Mouse (Mus musculus): ENCODE data around the gene Slc7a7. TPM values are rescaled to one million over a fixed set of nuclear protein-coding genes. Genes with fewer than 3 reads are reported as not detected.
A peak's percentile ranks its signal among the peaks of the same experiment; 100 is the strongest.

Slc7a7 gene
- polyA plus RNA-seq, 1 experiment, result 19.5 TPM

DNA sequence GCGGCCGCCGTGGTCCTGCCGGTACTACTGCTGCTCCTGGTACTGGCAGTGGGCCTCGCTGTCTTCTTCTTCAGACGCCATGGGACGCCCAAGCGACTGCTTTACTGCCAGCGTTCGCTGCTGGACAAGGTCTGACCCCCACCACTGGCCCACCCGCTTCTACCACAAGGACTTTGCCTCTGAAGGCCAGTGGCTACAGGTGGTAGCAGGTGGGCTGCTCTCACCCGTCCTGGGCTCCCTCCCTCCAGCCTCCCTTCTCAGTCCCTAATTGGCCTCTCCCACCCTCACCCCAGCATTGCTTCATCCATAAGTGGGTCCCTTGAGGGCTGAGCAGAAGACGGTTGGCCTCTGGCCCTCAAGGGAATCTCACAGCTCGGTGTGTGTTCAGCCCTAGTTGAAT is 23.0 kb upstream of the Slc7a7 start:
- Histone ChIP-seq H3K4me3 (ENCODE audit: control insufficient read depth, low read depth, low read length) (no peak overlapping the region), H3K27ac (ENCODE audit: control insufficient read depth, insufficient read depth, low read depth, low read length) (no peak overlapping the region), H3K36me3 (ENCODE audit: control insufficient read depth, insufficient read depth, low read length) (no peaks in the 10 kb centered on the region), H3K4me1 (ENCODE audit: control insufficient read depth, insufficient read depth, low read length) (peaks cover 10% of the 10 kb centered on the region), H3K27me3 (ENCODE audit: control insufficient read depth, insufficient read depth, low read length) (no peaks in the 10 kb centered on the region)
- no peak for TF ChIP-seq CTCF (IDR thresholded peaks at IDR 0.05; ENCODE audit: control insufficient read depth, insufficient read depth, insufficient replicate concordance, low read depth, low read length)

DNA sequence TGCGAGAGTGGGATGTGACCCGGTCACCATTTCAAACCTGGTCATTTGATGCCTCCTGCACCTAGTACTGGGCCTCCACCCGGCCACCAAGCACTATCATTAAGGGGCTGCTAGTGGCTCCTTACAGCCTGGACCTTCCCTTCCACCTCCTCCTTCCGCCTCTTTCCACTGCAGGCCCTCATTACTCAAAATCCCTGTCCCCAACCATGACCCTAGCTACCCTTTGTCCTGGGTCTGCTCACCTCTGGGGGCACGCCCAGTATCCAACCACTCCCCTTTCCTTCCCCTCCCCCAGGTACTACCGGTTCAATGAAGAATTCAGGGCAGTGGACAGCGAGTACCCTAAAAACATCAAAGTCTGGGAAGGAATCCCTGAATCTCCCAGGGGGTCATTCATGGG is 22.0 kb upstream of the Slc7a7 start:
- Histone ChIP-seq H3K27me3 (ENCODE audit: control insufficient read depth, insufficient read depth, low read length) (no peaks in the 10 kb centered on the region), H3K4me3 (ENCODE audit: control insufficient read depth, low read depth, low read length) (no peak overlapping the region), H3K36me3 (ENCODE audit: control insufficient read depth, insufficient read depth, low read length) (no peaks in the 10 kb centered on the region), H3K4me1 (ENCODE audit: control insufficient read depth, insufficient read depth, low read length) (peaks cover 10% of the 10 kb centered on the region), H3K27ac (ENCODE audit: control insufficient read depth, insufficient read depth, low read depth, low read length) (no peak overlapping the region)
- TF ChIP-seq CTCF (IDR thresholded peaks at IDR 0.05; ENCODE audit: control insufficient read depth, insufficient read depth, insufficient replicate concordance, low read depth, low read length), result no peak
- no peak for TF ChIP-seq POLR2A (IDR thresholded peaks at IDR 0.05; ENCODE audit: control insufficient read depth, low read depth, low read length)

DNA sequence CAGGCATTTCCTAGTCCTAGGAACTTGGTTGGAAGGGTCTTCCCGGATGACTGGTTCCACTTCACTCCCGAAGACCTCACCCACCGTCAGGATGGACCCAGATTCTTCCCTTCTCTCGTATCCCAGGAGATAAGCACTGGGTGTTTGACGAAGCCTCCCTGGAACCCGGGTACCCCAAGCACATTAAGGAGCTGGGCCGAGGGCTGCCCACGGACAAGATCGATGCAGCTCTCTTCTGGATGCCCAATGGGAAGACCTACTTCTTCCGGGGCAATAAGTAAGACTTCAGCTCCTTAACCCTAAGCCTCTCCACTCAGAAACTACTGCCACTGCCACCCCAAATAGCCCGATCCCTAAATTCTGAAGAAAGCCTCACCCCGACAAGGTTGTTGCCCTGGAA is 21.6 kb upstream of the Slc7a7 start:
- TF ChIP-seq CTCF (IDR thresholded peaks at IDR 0.05; ENCODE audit: control insufficient read depth, insufficient read depth, insufficient replicate concordance, low read depth, low read length) (no peak), POLR2A (IDR thresholded peaks at IDR 0.05; ENCODE audit: control insufficient read depth, low read depth, low read length) (no peak)
- no peaks in the 10 kb centered on the region for H3K27me3 ChIP-seq (ENCODE audit: control insufficient read depth, insufficient read depth, low read length)
- H3K27ac ChIP-seq (ENCODE audit: control insufficient read depth, insufficient read depth, low read depth, low read length), result no peak overlapping the region
- no peak overlapping the region for H3K4me3 ChIP-seq (ENCODE audit: control insufficient read depth, low read depth, low read length)
- no peaks in the 10 kb centered on the region for H3K36me3 ChIP-seq (ENCODE audit: control insufficient read depth, insufficient read depth, low read length)
- H3K4me1 ChIP-seq (ENCODE audit: control insufficient read depth, insufficient read depth, low read length), result peaks cover 8% of the 10 kb centered on the region

DNA sequence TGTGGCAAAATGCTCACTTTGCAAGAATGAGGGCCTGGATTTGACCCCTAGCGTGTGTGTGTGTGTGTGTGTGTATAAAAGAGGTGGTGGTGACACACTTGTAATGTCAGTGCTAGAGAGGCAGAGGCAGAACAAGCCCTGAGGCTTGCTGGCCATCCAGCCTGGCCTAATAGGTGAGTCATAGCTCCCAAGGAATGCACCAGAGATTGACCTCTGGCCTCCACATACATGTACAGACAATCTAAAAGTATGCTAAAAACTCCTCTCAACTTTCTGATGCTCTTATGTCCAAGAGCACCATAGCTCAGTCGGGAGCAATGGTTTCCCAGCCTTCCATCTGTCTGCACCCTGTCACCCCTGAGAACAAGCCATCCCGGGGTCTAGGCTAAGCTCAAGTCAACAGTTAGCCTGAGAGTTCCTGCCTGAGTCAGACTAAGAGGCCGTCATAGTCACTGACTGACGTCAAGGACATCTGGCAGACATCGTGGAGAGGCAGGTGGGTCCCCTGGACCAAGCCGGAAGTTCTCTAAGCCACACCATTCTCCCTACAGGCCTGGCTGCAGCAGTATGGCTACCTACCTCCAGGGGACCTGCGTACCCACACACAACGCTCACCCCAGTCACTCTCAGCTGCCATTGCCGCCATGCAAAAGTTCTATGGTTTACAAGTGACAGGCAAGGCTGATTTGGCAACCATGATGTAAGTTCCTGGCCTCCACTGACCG is 17.8 kb upstream of the Slc7a7 start:
- Histone ChIP-seq H3K36me3 (ENCODE audit: control insufficient read depth, insufficient read depth, low read length) (no peaks in the 10 kb centered on the region), H3K4me1 (ENCODE audit: control insufficient read depth, insufficient read depth, low read length) (peaks cover 13% of the 10 kb centered on the region), H3K27ac (ENCODE audit: control insufficient read depth, insufficient read depth, low read depth, low read length) (no peak overlapping the region), H3K4me3 (ENCODE audit: control insufficient read depth, low read depth, low read length) (no peak overlapping the region), H3K27me3 (ENCODE audit: control insufficient read depth, insufficient read depth, low read length) (no peaks in the 10 kb centered on the region)
- no peak for TF ChIP-seq POLR2A (IDR thresholded peaks at IDR 0.05; ENCODE audit: control insufficient read depth, low read depth, low read length)

DNA sequence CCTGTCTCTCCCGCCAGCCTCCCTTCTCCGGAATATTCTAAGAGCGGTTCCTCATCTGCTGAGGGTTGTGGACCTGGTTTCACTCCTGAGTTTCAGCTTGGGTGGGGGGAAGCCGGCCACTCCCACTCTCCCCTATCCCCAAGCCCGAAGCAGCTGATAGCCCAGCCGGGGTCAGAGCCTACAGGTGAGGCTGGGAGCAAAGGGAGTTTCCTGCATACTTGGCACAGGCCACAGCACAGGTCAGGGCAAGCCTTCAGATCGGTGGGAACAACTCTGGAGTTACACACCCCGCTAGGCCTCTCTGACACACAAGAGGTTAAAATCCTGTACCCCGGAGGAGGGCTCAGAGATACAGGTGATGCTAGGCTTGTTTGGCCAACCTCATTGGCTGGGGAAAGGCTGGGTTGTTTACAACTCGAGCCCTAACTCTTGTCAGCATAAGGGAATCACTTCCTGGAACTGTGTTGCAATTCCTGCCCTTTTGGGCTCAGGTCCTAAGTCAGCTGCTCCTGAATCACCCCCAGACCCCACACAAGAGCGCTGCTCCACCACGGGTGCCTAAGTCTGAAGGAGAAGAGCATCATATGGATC is 16.5 kb upstream of the Slc7a7 start:
- TF ChIP-seq CTCF (IDR thresholded peaks at IDR 0.05; ENCODE audit: control insufficient read depth, insufficient read depth, insufficient replicate concordance, low read depth, low read length) (no peak), POLR2A (IDR thresholded peaks at IDR 0.05; ENCODE audit: control insufficient read depth, low read depth, low read length) (no peak)
- Histone ChIP-seq H3K27ac (ENCODE audit: control insufficient read depth, insufficient read depth, low read depth, low read length) (no peak overlapping the region), H3K36me3 (ENCODE audit: control insufficient read depth, insufficient read depth, low read length) (no peaks in the 10 kb centered on the region), H3K4me3 (ENCODE audit: control insufficient read depth, low read depth, low read length) (no peak overlapping the region), H3K4me1 (ENCODE audit: control insufficient read depth, insufficient read depth, low read length) (peaks cover 13% of the 10 kb centered on the region), H3K27me3 (ENCODE audit: control insufficient read depth, insufficient read depth, low read length) (no peaks in the 10 kb centered on the region)

DNA sequence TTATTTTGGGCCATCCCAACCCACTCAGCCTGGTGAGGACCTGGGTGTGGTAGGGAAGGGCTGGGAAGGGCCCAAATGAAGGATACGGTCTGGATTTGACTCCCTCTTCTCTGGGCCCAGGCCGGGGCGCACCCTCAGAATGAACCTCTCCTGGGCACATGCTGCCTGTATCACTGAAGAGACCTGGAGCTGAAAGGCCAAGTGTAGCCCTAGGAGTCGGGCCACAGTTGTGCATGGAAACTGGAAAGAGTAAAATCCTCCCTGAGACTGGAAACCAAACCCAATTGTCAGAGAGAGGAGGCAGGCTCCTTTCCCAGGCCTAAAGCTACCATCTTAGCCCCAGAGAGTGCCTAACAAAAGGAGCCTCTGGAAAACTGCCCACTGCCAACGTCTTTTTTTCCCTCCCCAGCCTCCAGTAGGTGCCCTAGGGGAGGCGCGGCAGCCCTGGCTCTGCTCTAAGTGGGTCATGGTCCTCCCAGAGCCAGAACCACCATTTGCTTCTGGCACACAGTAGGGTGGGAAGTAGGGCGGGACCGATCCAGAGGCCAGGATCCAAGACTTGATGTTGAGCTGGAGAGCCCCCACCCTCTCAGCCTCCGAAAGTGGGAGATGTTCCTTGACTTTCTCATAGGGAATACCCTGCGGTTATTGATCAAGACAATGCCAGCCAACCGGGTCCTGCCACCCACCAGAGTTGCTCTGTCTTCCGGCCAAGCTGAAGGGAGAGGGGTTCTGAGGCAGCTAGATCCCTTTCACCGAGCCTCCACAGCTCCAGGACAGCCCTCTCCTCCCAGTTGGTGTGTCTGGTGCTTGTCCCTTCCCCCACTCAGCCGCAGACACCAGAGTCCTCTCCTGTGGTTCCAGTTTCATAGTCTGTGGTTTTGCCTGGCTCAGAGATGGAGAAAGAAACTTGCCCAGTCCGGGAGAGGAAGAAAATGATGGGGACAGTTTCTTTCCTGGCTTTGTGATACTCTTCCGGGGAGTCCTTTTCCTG is 15.6 kb upstream of the Slc7a7 start:
- Histone ChIP-seq H3K36me3 (ENCODE audit: control insufficient read depth, insufficient read depth, low read length) (no peaks in the 10 kb centered on the region), H3K4me3 (ENCODE audit: control insufficient read depth, low read depth, low read length) (peak overlapping the region; percentile 79), H3K27me3 (ENCODE audit: control insufficient read depth, insufficient read depth, low read length) (no peaks in the 10 kb centered on the region), H3K27ac (ENCODE audit: control insufficient read depth, insufficient read depth, low read depth, low read length) (no peak overlapping the region), H3K4me1 (ENCODE audit: control insufficient read depth, insufficient read depth, low read length) (peaks cover 13% of the 10 kb centered on the region)
- no peak for TF ChIP-seq POLR2A (IDR thresholded peaks at IDR 0.05; ENCODE audit: control insufficient read depth, low read depth, low read length)
- TF ChIP-seq CTCF (IDR thresholded peaks at IDR 0.05; ENCODE audit: control insufficient read depth, insufficient read depth, insufficient replicate concordance, low read depth, low read length), result no peak

All from testis, adult 2 months (tissue).